Mouse (Mus musculus): ENCODE measurements around the gene Btbd9.

Btbd9 gene

GRCm38 (mm10) chr17:30241720-30242322, 334.5 kb downstream of the Btbd9 start:
- no peak for DNase-seq (ENCODE audit: low spot score)

GRCm38 (mm10) chr17:30241061-30241460, 335.2 kb downstream of the Btbd9 start:
- no peak for DNase-seq (ENCODE audit: low spot score)

DNA sequence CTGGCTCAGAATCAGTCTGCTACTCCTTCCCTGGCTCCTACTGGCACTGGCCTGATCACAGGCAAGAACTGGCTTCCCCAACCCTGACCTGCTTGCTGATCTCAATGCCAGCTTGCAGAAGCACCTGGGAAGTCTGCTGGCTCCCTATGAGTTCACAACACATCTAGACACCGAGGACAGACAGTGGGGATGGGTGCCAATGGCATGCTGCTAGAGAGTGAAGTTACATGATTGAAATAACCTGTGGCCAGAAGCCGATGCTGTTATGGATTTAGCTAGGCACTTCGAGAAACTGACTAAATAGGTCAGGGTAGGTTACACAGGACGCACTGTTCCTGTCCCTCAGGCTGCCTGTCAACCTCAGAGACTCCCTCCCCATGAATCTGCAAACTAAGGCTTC, 335.6 kb downstream of the Btbd9 start:
- DNase-seq (ENCODE audit: low spot score) = no peak

DNA sequence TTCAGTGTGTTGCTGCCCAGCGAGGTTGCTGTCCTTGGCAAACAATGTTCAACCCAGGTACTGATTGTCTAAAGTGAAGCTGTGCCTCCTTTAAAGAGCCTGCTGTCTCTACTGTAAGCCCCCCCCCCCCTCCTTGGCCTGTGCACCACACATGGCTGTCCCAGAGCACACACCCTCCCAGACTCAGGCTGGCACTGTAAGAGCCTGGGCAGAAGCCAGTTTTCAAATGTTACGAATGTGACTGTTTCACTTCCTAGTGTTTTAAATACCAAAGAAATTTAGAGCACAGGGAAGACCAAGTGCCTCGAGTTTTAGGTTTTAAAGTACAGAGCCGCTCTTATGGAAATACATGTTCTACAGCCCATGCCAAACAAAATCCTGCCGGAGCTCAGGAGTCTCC, 336.8 kb downstream of the Btbd9 start:
- DNase-seq (ENCODE audit: low spot score) = no peak

DNA sequence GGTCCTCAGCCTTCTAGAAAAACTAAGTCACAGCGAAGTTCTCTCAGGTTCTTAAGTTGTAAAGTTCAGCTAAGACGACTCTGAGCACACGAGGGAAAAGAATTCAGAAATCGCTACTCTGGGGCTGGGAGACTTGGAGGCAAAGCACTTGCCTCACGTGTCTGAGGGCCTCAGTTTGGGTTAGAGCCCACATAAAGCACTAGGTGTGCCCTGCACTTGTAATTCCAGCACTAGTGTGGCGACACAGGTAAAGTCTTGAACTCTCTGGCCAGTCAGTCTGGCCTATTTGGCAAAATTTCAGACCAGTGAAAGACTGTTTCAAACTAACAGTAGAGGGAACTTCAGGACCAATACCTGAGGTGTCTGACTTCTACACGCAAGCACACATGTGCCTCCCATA, 338.7 kb downstream of the Btbd9 start:
- DNase-seq (ENCODE audit: low spot score) = no peak

DNA sequence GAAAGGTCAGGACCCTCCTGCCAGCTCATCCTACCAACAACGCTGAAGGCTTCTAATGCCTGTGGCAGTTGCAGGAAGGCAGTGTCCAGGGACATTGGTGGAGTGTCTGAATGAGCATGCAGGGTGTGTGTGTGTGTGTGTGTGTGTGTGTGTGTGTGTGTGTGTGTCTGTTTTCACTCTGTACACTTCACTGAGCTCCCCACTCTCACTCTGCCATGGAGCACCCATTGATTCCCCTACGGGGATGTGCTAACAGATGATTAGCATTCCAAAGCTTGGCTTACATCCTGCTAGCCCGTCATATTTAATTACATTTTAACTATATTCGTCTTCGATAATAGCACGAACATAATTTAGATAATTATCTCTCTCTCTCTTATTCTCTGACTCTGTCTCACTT, 339.7 kb downstream of the Btbd9 start:
- no peak for DNase-seq (ENCODE audit: low spot score)

DNA sequence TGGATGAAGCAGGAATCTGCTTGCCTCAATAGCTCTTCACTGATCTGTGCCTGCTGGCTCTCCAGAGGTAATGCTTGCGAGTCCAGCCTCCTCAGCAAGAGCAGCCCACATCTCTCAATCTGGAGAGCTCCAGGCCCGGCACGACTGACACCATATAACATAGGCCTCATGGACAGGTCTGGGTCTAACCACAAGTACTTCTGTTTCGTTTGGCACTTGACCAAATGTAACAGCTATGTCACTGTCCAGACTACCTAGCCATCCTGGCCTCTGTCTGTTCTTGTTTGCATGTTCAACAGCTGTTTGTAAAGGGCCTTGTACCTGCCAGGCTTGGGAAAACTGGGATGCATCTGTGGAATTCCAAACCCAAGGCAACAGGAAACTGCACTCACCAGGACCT, 340.9 kb downstream of the Btbd9 start:
- DNase-seq (ENCODE audit: low spot score) = no peak

DNA sequence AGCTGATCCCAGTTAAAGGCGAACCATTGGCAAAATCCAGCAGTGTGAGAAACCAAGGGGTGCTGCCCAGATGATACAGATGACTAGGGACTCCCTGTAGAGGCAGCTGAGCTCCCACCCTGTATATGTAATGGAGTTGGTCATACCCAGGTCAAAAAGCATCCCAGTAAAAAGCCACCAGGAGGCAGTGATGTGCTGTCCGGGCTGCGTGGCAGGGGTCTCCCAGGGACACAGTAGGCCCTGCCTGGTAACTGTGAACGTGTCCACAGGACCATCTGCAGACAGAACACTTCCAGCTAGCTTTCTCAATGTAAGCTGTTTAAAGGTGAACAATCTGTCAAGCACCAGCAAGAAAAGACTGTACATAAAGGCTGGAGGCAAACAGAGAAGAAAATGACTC, 343.6 kb downstream of the Btbd9 start:
- no peak for DNase-seq (ENCODE audit: low spot score)

DNA sequence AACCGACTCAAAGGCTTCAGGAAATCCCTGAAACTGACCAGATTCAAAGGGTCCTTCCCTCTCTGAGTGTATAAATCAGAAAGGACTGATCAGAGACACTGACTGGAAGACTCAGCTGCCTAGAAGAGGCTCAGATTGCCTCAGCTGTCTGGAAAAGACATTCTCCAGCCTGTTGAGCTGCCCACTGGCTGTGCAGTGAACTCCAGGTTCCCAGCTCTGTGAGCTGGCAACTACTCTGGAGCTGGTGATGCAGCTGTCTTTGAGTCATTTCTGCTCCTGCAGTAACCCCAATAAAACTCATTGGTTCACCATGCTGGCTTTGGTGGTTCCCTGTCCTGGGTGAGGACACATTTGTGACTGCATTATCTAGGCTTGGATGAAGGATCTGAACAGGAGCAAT, 344.8 kb downstream of the Btbd9 start:
- no peak for DNase-seq (ENCODE audit: low spot score)

DNA sequence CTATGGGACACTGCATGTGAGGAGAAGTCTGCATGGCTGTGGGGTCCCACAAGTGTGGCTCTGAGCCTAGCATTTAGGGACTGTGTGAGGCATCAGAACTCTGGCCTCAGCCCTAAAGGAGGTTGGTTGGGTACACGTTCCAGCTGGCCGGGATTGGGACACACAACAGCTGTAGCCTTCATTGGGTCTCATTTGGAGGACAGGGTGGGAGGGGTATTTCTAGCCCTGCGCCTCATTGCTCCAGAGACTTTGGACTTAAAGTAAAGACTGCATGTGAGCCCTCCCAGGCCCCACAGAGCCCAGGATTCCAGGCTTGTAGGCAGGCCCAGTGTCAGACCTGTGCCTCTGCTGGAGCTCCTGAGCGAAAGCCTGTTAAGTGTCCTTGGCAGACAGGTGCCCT, 345.9 kb downstream of the Btbd9 start:
- no peak for DNase-seq (ENCODE audit: low spot score)

GRCm38 (mm10) chr17:30228439-30229215, 347.7 kb downstream of the Btbd9 start:
- no peak for DNase-seq (ENCODE audit: low spot score)

GRCm38 (mm10) chr17:30225030-30225740, 351.1 kb downstream of the Btbd9 start:
- no peak for DNase-seq (ENCODE audit: low spot score)

DNA sequence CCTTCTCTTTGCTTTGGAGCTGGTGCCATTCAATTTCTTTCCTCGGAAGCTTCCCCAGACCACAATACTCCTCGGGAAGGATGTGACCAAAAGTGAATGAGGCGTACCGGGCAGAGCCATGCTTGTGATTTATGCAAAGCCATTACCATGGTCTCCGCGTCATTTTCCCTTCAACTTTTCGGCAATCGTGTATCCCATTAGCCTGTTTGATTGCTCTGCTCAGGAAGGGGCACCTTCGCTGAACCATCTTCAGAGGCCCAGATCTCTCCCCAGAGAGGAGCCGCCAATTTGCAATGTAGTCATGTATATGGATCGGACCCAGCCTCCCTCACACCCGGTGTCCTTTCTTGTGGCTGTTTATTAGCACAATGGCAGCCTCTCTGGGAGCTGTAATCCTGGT, 353.5 kb downstream of the Btbd9 start:
- no peak for DNase-seq (ENCODE audit: low spot score)

GRCm38 (mm10) chr17:30222361-30222760, 353.9 kb downstream of the Btbd9 start:
- no peak for DNase-seq (ENCODE audit: low spot score)

DNA sequence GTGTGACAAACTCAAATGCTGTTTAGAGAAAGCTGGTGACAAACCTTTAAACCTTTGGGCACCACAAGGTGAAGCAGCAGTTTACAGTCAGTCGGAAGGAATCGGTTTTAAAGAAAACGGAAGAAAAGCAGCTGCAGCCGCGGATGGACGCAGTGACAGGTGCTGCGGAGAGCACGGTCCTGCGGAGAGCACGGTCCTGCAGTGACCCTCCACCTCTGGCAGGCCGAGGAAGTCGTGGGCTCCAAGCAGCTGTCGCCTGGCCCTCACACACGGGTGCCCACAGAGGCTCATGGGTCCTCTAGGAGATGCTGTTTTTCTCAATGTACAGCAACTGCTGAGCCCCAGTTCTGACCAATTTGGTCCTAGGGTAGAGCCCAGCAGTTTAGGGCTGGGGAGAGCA, 354.6 kb downstream of the Btbd9 start:
- no peak for DNase-seq (ENCODE audit: low spot score)

GRCm38 (mm10) chr17:30215741-30216140, 360.5 kb downstream of the Btbd9 start:
- no peak for DNase-seq (ENCODE audit: low spot score)

DNA sequence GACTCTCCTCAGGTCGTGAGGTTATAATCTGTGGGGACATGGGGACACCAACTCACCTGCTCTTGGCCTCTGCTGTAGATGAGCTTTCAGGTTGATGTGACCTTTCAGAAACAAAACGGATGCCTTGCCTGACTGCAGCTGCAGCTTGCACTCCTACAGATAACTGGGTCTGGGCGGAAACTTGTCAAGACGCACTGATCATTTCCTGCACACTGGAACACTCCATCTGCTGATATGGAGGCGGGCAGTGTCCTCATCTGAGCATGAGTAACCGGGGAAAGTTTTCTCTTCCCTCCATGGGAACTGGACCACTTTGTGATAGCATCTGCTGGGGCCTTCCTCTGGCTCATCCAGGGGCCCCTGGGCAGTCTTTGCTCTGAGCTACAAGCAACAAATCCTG, 361.9 kb downstream of the Btbd9 start:
- DNase-seq (ENCODE audit: low spot score) = no peak

DNA sequence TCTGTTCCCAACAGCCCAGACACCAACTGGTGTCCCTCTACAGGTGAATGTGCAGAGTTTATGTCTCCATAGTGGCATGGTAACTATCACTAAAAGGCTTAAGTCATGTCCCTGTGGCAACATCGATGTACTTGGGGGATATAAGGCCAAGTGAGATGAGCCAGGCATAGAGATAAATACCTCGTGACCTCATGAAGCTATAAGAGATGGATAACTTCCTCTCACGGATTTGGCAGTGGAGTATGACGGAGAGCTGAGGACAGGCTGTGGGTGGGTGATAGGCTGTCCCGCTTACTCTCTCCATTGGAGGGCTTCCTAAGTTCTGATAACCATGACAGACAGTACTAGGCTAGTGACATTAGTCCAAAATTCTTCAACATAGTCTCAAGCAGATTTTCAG, 362.9 kb downstream of the Btbd9 start:
- no peak for DNase-seq (ENCODE audit: low spot score)

DNA sequence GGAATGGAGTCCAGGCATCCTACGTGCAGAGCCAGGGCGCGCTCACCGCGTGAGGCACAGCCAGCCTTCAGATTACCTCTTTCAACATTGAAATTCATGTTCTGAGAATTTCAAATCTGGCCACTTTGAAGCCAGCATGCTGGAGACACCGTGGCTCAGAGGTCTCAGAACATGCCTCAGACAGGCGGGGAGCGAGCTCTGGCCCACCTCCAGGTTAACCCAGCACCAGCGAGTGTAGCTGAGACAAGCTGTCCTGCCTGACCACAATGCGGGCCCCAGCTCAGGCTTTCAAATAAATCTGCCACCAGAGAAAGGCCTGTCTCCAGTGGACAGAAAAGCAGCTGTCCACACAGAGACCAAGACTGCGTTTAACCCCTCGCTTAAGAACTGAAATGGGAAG, 363.6 kb downstream of the Btbd9 start:
- DNase-seq (ENCODE audit: low spot score) = no peak

DNA sequence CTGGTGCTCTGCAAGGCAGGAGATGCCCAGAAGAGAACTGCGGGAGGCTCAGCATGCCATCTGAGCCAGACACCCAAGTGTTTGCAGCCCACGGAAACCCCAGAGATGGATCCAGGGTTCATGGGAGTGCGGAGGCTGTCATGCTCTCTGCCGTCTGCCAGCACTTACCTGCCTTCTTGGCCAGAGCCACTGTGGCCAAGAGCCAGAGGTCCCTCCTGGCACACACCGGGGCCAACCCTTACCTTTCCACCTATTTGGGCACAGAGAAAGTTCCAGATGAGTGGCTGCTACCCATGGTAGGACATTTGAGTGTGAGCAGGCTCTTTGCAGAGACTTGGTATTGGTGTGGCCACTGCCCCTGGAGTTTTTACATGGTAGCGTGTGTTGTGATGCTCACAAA, 365.4 kb downstream of the Btbd9 start:
- no peak for DNase-seq (ENCODE audit: low spot score)

GRCm38 (mm10) chr17:30210262-30210661, 366.0 kb downstream of the Btbd9 start:
- no peak for DNase-seq (ENCODE audit: low spot score)

DNA sequence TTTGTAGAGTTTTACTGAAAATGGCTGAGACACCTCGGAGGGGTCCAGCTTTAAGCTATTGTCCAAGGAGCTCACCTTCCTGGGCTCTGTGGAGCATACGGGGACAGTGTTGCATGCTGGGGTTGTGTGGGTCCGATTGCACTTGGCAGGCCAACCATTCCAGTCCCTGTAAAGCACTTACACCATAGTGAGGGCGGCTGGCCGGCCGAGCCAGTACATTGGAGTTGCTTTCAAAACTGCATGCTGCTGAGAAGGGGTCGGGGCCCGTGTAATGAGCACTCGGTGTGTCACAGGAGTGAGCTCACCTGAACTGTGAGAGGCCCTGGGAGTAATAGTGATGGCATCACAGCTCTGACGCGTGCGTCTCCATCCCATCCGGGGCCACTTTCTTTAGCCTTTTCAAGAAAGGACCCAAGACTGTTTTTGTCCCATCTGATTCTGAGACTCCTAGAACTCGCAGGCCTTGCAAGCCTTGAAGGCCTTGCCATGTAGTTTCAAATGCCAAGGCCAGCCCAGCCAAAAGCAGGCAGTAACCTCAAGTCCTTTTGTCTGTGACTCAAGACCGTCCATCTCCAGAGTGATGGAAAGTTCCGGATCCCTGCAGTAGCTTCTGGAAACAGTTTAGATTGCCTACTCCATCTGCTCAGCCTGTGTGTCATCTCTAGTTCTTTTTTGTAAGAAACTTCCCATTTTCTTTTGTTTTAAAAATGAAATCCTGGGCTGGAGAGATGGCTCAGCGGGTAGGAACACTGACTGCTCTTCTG, 371.0 kb downstream of the Btbd9 start:
- no peak for DNase-seq (ENCODE audit: low spot score)

- DNase-seq (ENCODE audit: low spot score) = no peak
These were observed 376.0 kb downstream of the Btbd9 start for GRCm38 (mm10) chr17:30200283-30200682.

Measured in urinary bladder, postnatal 10 days (tissue).